Mouse (Mus musculus) midbrain, embryonic 11.5 days (tissue): ENCODE measurements at regions not wholly inside any gene's neighbourhood (a gene's known extent, or its start where the extent isn't known, plus 50 kb on each side); places are given as distances from the start of the nearest gene placed in this dataset.
A peak's percentile ranks its signal among the peaks of the same experiment; 100 is the strongest.

Source experiments
- ATAC-seq: fragments of 200-750 bp; cut with Nextera tagmentation; 2 replicates; pipeline ENCODE4 v1.8.0; 2017; ENCODE audit warnings: moderate TSS enrichment, moderate library complexity; ENCODE audit not compliant: low FRiP score
- DNase-seq: peaks from one replicate; pipeline ENCODE4 v3.0.0; 2015; ENCODE audit warnings: low spot score; ENCODE audit errors: missing footprints
- H3K27ac ChIP-seq: fragments of 300-500 bp; sonication (generic); 2 replicates; pipeline ENCODE4 v1.5.1; 2014; ENCODE audit warnings: low read depth, low read length
- H3K27me3 ChIP-seq: fragments of 300-500 bp; sonication (generic); 2 replicates; pipeline ENCODE4 v1.6.1; 2014; ENCODE audit warnings: mild to moderate bottlenecking, low read length, moderate library complexity, mixed read lengths; ENCODE audit not compliant: control insufficient read depth, insufficient read depth
- H3K36me3 ChIP-seq: fragments of 300-500 bp; sonication (generic); 2 replicates; pipeline ENCODE4 v1.6.1; 2014; ENCODE audit warnings: mild to moderate bottlenecking, low read length, moderate library complexity, mixed read lengths; ENCODE audit not compliant: control insufficient read depth, insufficient read depth
- H3K4me1 ChIP-seq: fragments of 300-500 bp; sonication (generic); 2 replicates; pipeline ENCODE4 v1.6.1; 2014; ENCODE audit warnings: low read length; ENCODE audit not compliant: control insufficient read depth, insufficient read depth
- H3K4me2 ChIP-seq: fragments of 300-500 bp; sonication (generic); 2 replicates; pipeline ENCODE4 v1.6.1; 2014; ENCODE audit warnings: mild to moderate bottlenecking, moderate library complexity
- H3K4me3 ChIP-seq: fragments of 300-500 bp; sonication (generic); 2 replicates; pipeline ENCODE4 v1.5.1; 2014; ENCODE audit warnings: low read depth, low read length
- H3K9ac ChIP-seq: fragments of 300-500 bp; sonication (generic); 2 replicates; pipeline ENCODE4 v1.6.1; 2014; ENCODE audit warnings: low read length
- H3K9me3 ChIP-seq: fragments of 300-500 bp; sonication (generic); 2 replicates; pipeline ENCODE4 v1.6.1; 2016; ENCODE audit warnings: low read length; ENCODE audit not compliant: control insufficient read depth
- WGBS: fragments of 180-500 bp; shearing (Covaris S2); extraction: QIAGEN DNeasy Blood & Tissue Kit; methylation state at CpG from one replicate; pipeline ENCODE4 v1.1.7; 2014; 5-methylcytosine and 5-hydroxymethylcytosine counted together

GRCm38 (mm10) chr10:126337426-126337825 lies 371.5 kb downstream of the Lrig3 start:
- no peak overlapping the region for H3K27ac ChIP-seq
- peaks cover 4% of the 10 kb centered on the region; the same call in 1 of the 2 replicates for H3K9me3 ChIP-seq
- H3K9ac ChIP-seq = no peak overlapping the region
- ATAC-seq (no peak), DNase-seq (no peak)
- no peaks in the 10 kb centered on the region for H3K36me3 ChIP-seq
- no peaks in the 10 kb centered on the region for H3K27me3 ChIP-seq
- WGBS = 70% methylated on average over 4 of the region's 4 CpGs
- no peaks in the 10 kb centered on the region for H3K4me1 ChIP-seq
- no peak overlapping the region for H3K4me2 ChIP-seq
- no peak overlapping the region for H3K4me3 ChIP-seq

GRCm38 (mm10) chr10:126333786-126334185 lies 367.8 kb downstream of the Lrig3 start:
- 93% methylated on average over 5 of the region's 5 CpGs for WGBS
- Histone ChIP-seq H3K4me1 (no peaks in the 10 kb centered on the region), H3K4me2 (no peak overlapping the region), H3K27ac (no peak overlapping the region), H3K4me3 (no peak overlapping the region), H3K36me3 (no peaks in the 10 kb centered on the region), H3K27me3 (no peaks in the 10 kb centered on the region), H3K9me3 (no peaks in the 10 kb centered on the region; the same call in 1 of the 2 replicates), H3K9ac (no peak overlapping the region)
- DNase-seq (no peak), ATAC-seq (no peak)

- H3K4me1 ChIP-seq = no peaks in the 10 kb centered on the region
- no peak overlapping the region for H3K4me2 ChIP-seq
- 5% methylated on average over 17 of the region's 17 CpGs for WGBS
- H3K27me3 ChIP-seq = no peaks in the 10 kb centered on the region
- no peaks in the 10 kb centered on the region for H3K9me3 ChIP-seq
- ATAC-seq (peak; percentile 99), DNase-seq (peak; percentile 99)
- H3K4me3 ChIP-seq = no peak overlapping the region
- H3K36me3 ChIP-seq = no peaks in the 10 kb centered on the region
- H3K9ac ChIP-seq = 0 out of 2 replicates have a peak overlapping the region, but pooled peaks have one; percentile 9
- no peak overlapping the region for H3K27ac ChIP-seq
These were observed 364.5 kb downstream of the Lrig3 start for GRCm38 (mm10) chr10:126330305-126330969.

- DNase-seq = no peak
- WGBS = 91% methylated on average over 9 of the region's 9 CpGs
These were observed 354.9 kb downstream of the Lrig3 start for GRCm38 (mm10) chr10:126320831-126321230.

GRCm38 (mm10) chr10:126319795-126320194 lies 353.8 kb downstream of the Lrig3 start:
- H3K4me2 ChIP-seq = no peak overlapping the region
- no peaks in the 10 kb centered on the region for H3K9me3 ChIP-seq
- H3K36me3 ChIP-seq = no peaks in the 10 kb centered on the region
- no peaks in the 10 kb centered on the region for H3K4me1 ChIP-seq
- no peaks in the 10 kb centered on the region for H3K27me3 ChIP-seq
- no peak for DNase-seq
- H3K4me3 ChIP-seq = no peak overlapping the region
- 83% methylated on average over 10 of the region's 10 CpGs for WGBS
- H3K9ac ChIP-seq = no peak overlapping the region
- ATAC-seq = no peak
- H3K27ac ChIP-seq = no peak overlapping the region

More at GRCm38 (mm10) chr10:126320831-126321230, 354.9 kb downstream of the Lrig3 start:
- Histone ChIP-seq H3K27me3 (no peaks in the 10 kb centered on the region), H3K36me3 (no peaks in the 10 kb centered on the region), H3K4me3 (no peak overlapping the region), H3K27ac (no peak overlapping the region), H3K9ac (no peak overlapping the region), H3K4me1 (no peaks in the 10 kb centered on the region), H3K4me2 (no peak overlapping the region), H3K9me3 (no peaks in the 10 kb centered on the region)
- no peak for ATAC-seq

- H3K4me2 ChIP-seq = no peak overlapping the region
- DNase-seq (no peak), ATAC-seq (no peak)
- 100% methylated on average over 1 of the region's 1 CpGs for WGBS
- H3K9ac ChIP-seq = no peak overlapping the region
- H3K36me3 ChIP-seq = no peaks in the 10 kb centered on the region
- no peak overlapping the region for H3K4me3 ChIP-seq
- no peaks in the 10 kb centered on the region for H3K9me3 ChIP-seq
- H3K4me1 ChIP-seq = no peaks in the 10 kb centered on the region
- H3K27ac ChIP-seq = no peak overlapping the region
- H3K27me3 ChIP-seq = no peaks in the 10 kb centered on the region
These were observed 334.0 kb downstream of the Lrig3 start for GRCm38 (mm10) chr10:126299962-126300361.

- Histone ChIP-seq H3K4me1 (no peaks in the 10 kb centered on the region), H3K4me2 (no peak overlapping the region), H3K27ac (no peak overlapping the region), H3K9ac (no peak overlapping the region), H3K4me3 (no peak overlapping the region), H3K9me3 (no peaks in the 10 kb centered on the region), H3K27me3 (no peaks in the 10 kb centered on the region), H3K36me3 (no peaks in the 10 kb centered on the region)
- ATAC-seq (no peak), DNase-seq (no peak)
- 87% methylated on average over 6 of the region's 6 CpGs for WGBS
These were observed 332.2 kb downstream of the Lrig3 start for GRCm38 (mm10) chr10:126298211-126298610.

GRCm38 (mm10) chr10:126295853-126296252 lies 329.9 kb downstream of the Lrig3 start:
- no peak overlapping the region for H3K4me2 ChIP-seq
- no peak for ATAC-seq
- no peaks in the 10 kb centered on the region for H3K4me1 ChIP-seq
- DNase-seq = no peak
- H3K27me3 ChIP-seq = no peaks in the 10 kb centered on the region
- H3K4me3 ChIP-seq = no peak overlapping the region
- no peaks in the 10 kb centered on the region for H3K36me3 ChIP-seq
- no peaks in the 10 kb centered on the region for H3K9me3 ChIP-seq
- H3K9ac ChIP-seq = no peak overlapping the region
- 86% methylated on average over 7 of the region's 7 CpGs for WGBS
- H3K27ac ChIP-seq = no peak overlapping the region

GRCm38 (mm10) chr10:126291765-126292164 lies 325.8 kb downstream of the Lrig3 start:
- H3K4me1 ChIP-seq = no peaks in the 10 kb centered on the region
- H3K9me3 ChIP-seq = no peaks in the 10 kb centered on the region
- DNase-seq (no peak), ATAC-seq (no peak)
- H3K4me2 ChIP-seq = no peak overlapping the region
- H3K36me3 ChIP-seq = no peaks in the 10 kb centered on the region
- no peak overlapping the region for H3K27ac ChIP-seq
- no peaks in the 10 kb centered on the region for H3K27me3 ChIP-seq
- H3K4me3 ChIP-seq = no peak overlapping the region
- H3K9ac ChIP-seq = no peak overlapping the region
